Mouse (Mus musculus) A20 (cell line): ENCODE data around the gene Olfr1277.

Source experiments
- DNase-seq: peaks from one replicate; pipeline ENCODE4 v3.0.0-alpha.2; 2011; ENCODE audit warnings: low read depth, low spot score

Olfr1277 gene

DNA sequence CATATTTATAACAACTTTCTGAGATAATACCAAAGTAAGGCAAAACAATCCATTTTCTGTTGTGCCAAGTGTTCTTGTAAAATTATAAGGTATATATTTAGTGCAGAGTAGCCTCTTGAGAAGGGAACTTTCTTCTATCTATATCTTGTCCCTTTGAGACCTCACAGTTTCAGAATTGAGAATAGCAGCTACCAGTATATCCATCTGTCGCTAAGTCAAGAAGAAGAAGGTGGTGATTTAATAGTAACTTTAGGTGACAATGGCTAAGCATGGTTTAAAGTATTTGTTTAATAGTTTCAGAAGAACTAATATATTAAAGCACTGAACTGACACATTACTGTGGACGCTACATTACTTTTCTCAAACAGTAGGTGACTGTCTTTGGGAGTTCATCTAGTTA lies at the start of gene Olfr1277:
TSS of gene Olfr1277 (minus strand) at position 101 of the 400 bp plus-strand sequence.
- DNase-seq = no peak

- DNase-seq = no peak
Observed at GRCm38 (mm10) chr2:111313717-111314116, 39.8 kb upstream of the Olfr1277 start, which contains the start of gene Olfr1280. Olfr1280 (plus strand) TSS chr2:111314017.

- DNase-seq = no peak
Observed at GRCm38 (mm10) chr2:111300374-111300773, 26.5 kb upstream of the Olfr1277 start, which contains the start of gene Olfr1279. Olfr1279 (plus strand) TSS chr2:111300635.

DNA sequence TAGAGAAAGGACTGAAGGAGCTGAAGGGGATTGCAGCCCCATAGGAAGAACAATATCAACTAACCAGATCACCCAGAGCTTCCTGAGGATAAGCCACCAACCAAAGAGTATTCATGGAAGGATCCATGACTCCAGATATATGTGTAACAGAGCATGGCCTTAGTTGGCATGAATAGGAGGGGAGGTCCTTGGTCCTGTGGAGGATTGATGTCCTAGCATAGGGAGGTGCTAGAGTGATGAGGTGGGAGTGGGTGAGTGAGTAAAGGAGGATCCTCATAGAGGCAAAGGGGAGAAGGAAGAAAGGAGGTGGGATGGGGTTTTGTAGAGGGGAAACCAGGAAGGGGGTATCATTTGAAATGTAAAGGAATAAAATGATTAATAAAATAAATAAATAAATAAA lies 24.6 kb upstream of the Olfr1277 start:
- no peak for DNase-seq

- DNase-seq = no peak
Observed at GRCm38 (mm10) chr2:111289836-111290235, 15.9 kb upstream of the Olfr1277 start, which contains the start of gene Olfr1278. Olfr1278 (plus strand) TSS chr2:111290136.

- DNase-seq = no peak
Observed at GRCm38 (mm10) chr2:111254216-111254615, 19.7 kb downstream of the Olfr1277 start, which contains the start of gene Olfr1276. Olfr1276 (plus strand) TSS chr2:111254516.

DNA sequence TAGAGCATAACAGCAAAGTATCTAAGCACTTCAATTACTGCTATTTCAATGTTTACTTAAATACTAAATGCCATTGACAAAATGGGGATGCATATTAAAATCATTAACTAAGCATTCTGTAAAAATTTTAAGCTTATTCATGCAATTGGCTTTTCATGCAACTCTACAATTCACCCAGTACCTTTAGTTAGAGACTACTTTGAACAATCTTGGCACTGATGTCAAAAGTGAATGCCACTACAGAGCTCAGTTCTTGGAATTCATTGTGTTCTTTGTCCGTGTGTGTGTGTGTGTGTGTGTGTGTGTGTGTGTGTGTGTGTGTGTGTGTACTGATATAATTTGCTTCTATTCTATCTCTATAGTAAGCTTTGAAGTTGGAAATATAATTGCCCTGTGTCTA lies 38.7 kb downstream of the Olfr1277 start, which contains the start of gene Olfr1275:
TSS of gene Olfr1275 (minus strand) at position 101 of the 400 bp plus-strand sequence.
- DNase-seq = no peak

- no peak for DNase-seq
Observed at GRCm38 (mm10) chr2:111229502-111229901, 44.4 kb downstream of the Olfr1277 start, which contains the start of gene 4930430A15Rik. 4930430A15Rik (minus strand) TSS chr2:111229602.
